Comparison of ENCODE assay signal across 8 mouse cellular contexts in the genomic region with DNA sequence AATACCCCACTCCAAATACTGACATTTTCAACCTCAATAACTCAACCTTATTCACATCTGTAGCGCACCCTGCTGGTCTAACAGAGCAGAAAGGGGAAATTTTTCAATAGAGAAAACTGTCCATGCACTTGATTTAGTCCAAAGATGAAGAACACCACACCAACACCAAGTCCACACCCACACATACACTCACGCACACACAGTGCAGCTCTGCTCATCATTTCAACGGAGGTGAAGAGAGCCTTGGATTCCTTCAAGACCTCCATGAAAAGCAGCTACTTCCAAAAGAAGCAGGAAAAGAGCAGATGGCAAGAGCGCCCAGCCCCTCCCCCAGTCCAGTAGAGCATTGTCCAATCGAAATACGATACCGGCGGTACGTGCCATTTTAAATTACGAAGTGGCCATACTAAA. TPM values are rescaled to one million over a fixed set of nuclear protein-coding genes. Genes with fewer than 3 reads are reported as not detected.
DNase-seq lines count a peak whose midpoint lies in the region; ATAC-seq and TF ChIP-seq lines count a peak whose summit lies in the region.

No protein-coding gene starts in this region.

- no peaks in the 10 kb centered on the region for H3K9me3 ChIP-seq in embryonic facial prominence, embryonic 12.5 days
- H3K9me3 ChIP-seq in limb, embryonic 11.5 days (ENCODE audit: control insufficient read depth, low read length) = no peaks in the 10 kb centered on the region
- H3K9me3 ChIP-seq in midbrain, embryonic 12.5 days = no peaks in the 10 kb centered on the region

- peak; percentile 89 for DNase-seq in 416B (ENCODE audit: low read depth)
- DNase-seq in adrenal gland, adult 8-10 months = peak; percentile 42
- DNase-seq in heart, adult 8-10 months (ENCODE audit: low spot score) = peak; percentile 44
- DNase-seq in kidney, adult 2 months = peak; percentile 64
- DNase-seq in limb, embryonic 11.5 days (ENCODE audit: low spot score) = peak; percentile 71
- DNase-seq in spleen, adult 12 weeks (ENCODE audit: low spot score) = peak; percentile 46

- no peaks in the 10 kb centered on the region for H3K36me3 ChIP-seq in embryonic facial prominence, embryonic 12.5 days
- H3K36me3 ChIP-seq in kidney, adult 2 months (ENCODE audit: control insufficient read depth, insufficient read depth, low read length) = no peaks in the 10 kb centered on the region
- H3K36me3 ChIP-seq in limb, embryonic 11.5 days (ENCODE audit: control insufficient read depth, insufficient read depth, low read length) = no peaks in the 10 kb centered on the region
- no peaks in the 10 kb centered on the region for H3K36me3 ChIP-seq in midbrain, embryonic 12.5 days

- H3K9ac ChIP-seq in embryonic facial prominence, embryonic 12.5 days = 0 out of 2 replicates have a peak overlapping the region, but pooled peaks have one; percentile 73
- no peak overlapping the region for H3K9ac ChIP-seq in limb, embryonic 11.5 days (ENCODE audit: low read length)
- peak overlapping the region; percentile 83 for H3K9ac ChIP-seq in midbrain, embryonic 12.5 days (replicated peaks)

- WGBS in embryonic facial prominence, embryonic 12.5 days = 8% methylated on average over 10 of the region's 10 CpGs
- WGBS in kidney, adult 2 months = 2% methylated on average over 10 of the region's 10 CpGs
- 11% methylated on average over 10 of the region's 10 CpGs for WGBS in limb, embryonic 11.5 days
- WGBS in midbrain, embryonic 12.5 days = 11% methylated on average over 10 of the region's 10 CpGs

- H3K27me3 ChIP-seq in embryonic facial prominence, embryonic 12.5 days = no peaks in the 10 kb centered on the region
- no peaks in the 10 kb centered on the region for H3K27me3 ChIP-seq in kidney, adult 2 months (replicated peaks; ENCODE audit: control insufficient read depth, insufficient read depth, low read length)
- no peaks in the 10 kb centered on the region for H3K27me3 ChIP-seq in limb, embryonic 11.5 days (ENCODE audit: control insufficient read depth, insufficient read depth, low read length)
- H3K27me3 ChIP-seq in midbrain, embryonic 12.5 days = peaks cover 12% of the 10 kb centered on the region; the same call in 1 of the 2 replicates

- peak overlapping the region; percentile 86 for H3K4me3 ChIP-seq in embryonic facial prominence, embryonic 12.5 days
- H3K4me3 ChIP-seq in kidney, adult 2 months (ENCODE audit: insufficient read depth, low read depth, low read length) = peak overlapping the region; percentile 35
- peak overlapping the region; percentile 92 for H3K4me3 ChIP-seq in limb, embryonic 11.5 days (ENCODE audit: low read depth, low read length)
- peak overlapping the region; percentile 93 for H3K4me3 ChIP-seq in midbrain, embryonic 12.5 days

- peak; percentile 11; the same call in 1 of the 2 replicates for TF ChIP-seq CTCF in kidney, adult 2 months (conservative IDR thresholded peaks at IDR 0.05; ENCODE audit: insufficient read depth, insufficient read length, low read depth, low read length)

- peak overlapping the region; percentile 87; the same call in 1 of the 2 replicates for H3K27ac ChIP-seq in embryonic facial prominence, embryonic 12.5 days
- H3K27ac ChIP-seq in kidney, adult 2 months (ENCODE audit: insufficient read depth, low read depth, low read length) = no peak overlapping the region
- H3K27ac ChIP-seq in limb, embryonic 11.5 days (replicated peaks; ENCODE audit: low read depth, low read length) = no peak overlapping the region
- peak overlapping the region; percentile 90 for H3K27ac ChIP-seq in midbrain, embryonic 12.5 days (replicated peaks)

- 0 out of 2 replicates have a peak, but pooled peaks cover 9% of the 10 kb centered on the region for H3K4me1 ChIP-seq in embryonic facial prominence, embryonic 12.5 days
- H3K4me1 ChIP-seq in kidney, adult 2 months (ENCODE audit: control insufficient read depth, insufficient read depth, low read length) = peaks cover 14% of the 10 kb centered on the region; the same call in 1 of the 2 replicates
- H3K4me1 ChIP-seq in limb, embryonic 11.5 days (ENCODE audit: control insufficient read depth, insufficient read depth, low read length) = peaks cover 2% of the 10 kb centered on the region; the same call in 1 of the 2 replicates
- H3K4me1 ChIP-seq in midbrain, embryonic 12.5 days = peaks cover 21% of the 10 kb centered on the region

- no peak for ATAC-seq in embryonic facial prominence, embryonic 12.5 days (ENCODE audit: insufficient number of reproducible peaks, insufficient read depth, low FRiP score, low TSS enrichment)
- no peak for ATAC-seq in limb, embryonic 11.5 days (ENCODE audit: insufficient number of reproducible peaks, low FRiP score, low TSS enrichment, low read depth)
- 0 out of 2 replicates have a peak, but pooled peaks have one; percentile 10 for ATAC-seq in midbrain, embryonic 12.5 days (ENCODE audit: low FRiP score, low read depth)

- no peak for TF ChIP-seq POLR2A in kidney, adult 2 months (IDR thresholded peaks at IDR 0.05; ENCODE audit: low read depth, low read length)

- H3K4me2 ChIP-seq in embryonic facial prominence, embryonic 12.5 days (replicated peaks) = peak overlapping the region; percentile 80
- peak overlapping the region; percentile 76 for H3K4me2 ChIP-seq in limb, embryonic 11.5 days (ENCODE audit: low read depth, severe bottlenecking)
- H3K4me2 ChIP-seq in midbrain, embryonic 12.5 days (replicated peaks) = peak overlapping the region; percentile 77

RNA-seq across cellular contexts. Expression of a gene that starts 1.5 kb away (rescaled TPM):
- 100 to 1,000 TPM in 2 of 4 experiments, 10 to 100 TPM in 2; 62.7 to 123 (median 96.4) TPM for total RNA-seq in adrenal gland, adult 8-10 months (2022)
- polyA plus RNA-seq in embryonic facial prominence, embryonic 12.5 days (2016; fragmentation: Nextera tagmentation; extraction: Ambion mirVana) = 112 TPM in 2 replicates
- 10 to 100 TPM; 17.9 to 24.5 (median 23.6) TPM for total RNA-seq in heart, adult 8-10 months (2022)
- 29.5 and 32.9 TPM in 2 replicates for polyA plus RNA-seq in kidney, adult 2 months (2012; rRNA removed)
- 83.0 and 85.1 TPM in 2 replicates for polyA plus RNA-seq in limb, embryonic 11.5 days (2014; fragmentation: Nextera tagmentation; extraction: Ambion mirVana)
- 103 and 106 TPM in 2 replicates for polyA plus RNA-seq in midbrain, embryonic 12.5 days (2016; fragmentation: Nextera tagmentation; extraction: Ambion mirVana)

RNA-seq across cellular contexts. Expression of a gene that starts 28.5 kb away (rescaled TPM):
- total RNA-seq in adrenal gland, adult 8-10 months (2022) = 10 to 100 TPM; 70.7 to 71.9 (median 71.3) TPM
- polyA plus RNA-seq in embryonic facial prominence, embryonic 12.5 days (2016; fragmentation: Nextera tagmentation; extraction: Ambion mirVana) = 198 and 211 TPM in 2 replicates
- 10 to 100 TPM; 45.2 to 53.4 (median 49.7) TPM for total RNA-seq in heart, adult 8-10 months (2022)
- polyA plus RNA-seq in kidney, adult 2 months (2012; rRNA removed) = 6.1 and 9.5 TPM in 2 replicates
- 266 and 277 TPM in 2 replicates for polyA plus RNA-seq in limb, embryonic 11.5 days (2014; fragmentation: Nextera tagmentation; extraction: Ambion mirVana)
- 205 and 209 TPM in 2 replicates for polyA plus RNA-seq in midbrain, embryonic 12.5 days (2016; fragmentation: Nextera tagmentation; extraction: Ambion mirVana)

RNA-seq across cellular contexts. Expression of a gene that starts 40.2 kb away (rescaled TPM):
- total RNA-seq in adrenal gland, adult 8-10 months (2022) = 10 to 100 TPM; 41.3 to 57.6 (median 46.8) TPM
- polyA plus RNA-seq in embryonic facial prominence, embryonic 12.5 days (2016; fragmentation: Nextera tagmentation; extraction: Ambion mirVana) = 40.2 and 41.7 TPM in 2 replicates
- total RNA-seq in heart, adult 8-10 months (2022) = 10 to 100 TPM; 11.9 to 17.1 (median 12.5) TPM
- polyA plus RNA-seq in kidney, adult 2 months (2012; rRNA removed) = 26.7 and 28.2 TPM in 2 replicates
- polyA plus RNA-seq in limb, embryonic 11.5 days (2014; fragmentation: Nextera tagmentation; extraction: Ambion mirVana) = 33.7 and 39.9 TPM in 2 replicates
- polyA plus RNA-seq in midbrain, embryonic 12.5 days (2016; fragmentation: Nextera tagmentation; extraction: Ambion mirVana) = 30.5 and 31.5 TPM in 2 replicates

Comparison
In these comparisons a context has a peak if more than half of its experiments do, and no peak if none do; other contexts are left out.
1. H3K27ac ChIP-seq: peak in embryonic facial prominence, embryonic 12.5 days (single experiment) and midbrain, embryonic 12.5 days (single experiment); none in kidney, adult 2 months (single experiment) and limb, embryonic 11.5 days (single experiment).
2. H3K4me3 ChIP-seq: peak in every context shown above with its lines; median percentile 93 in midbrain, embryonic 12.5 days; 92 in limb, embryonic 11.5 days; 86 in embryonic facial prominence, embryonic 12.5 days; 35 in kidney, adult 2 months.
3. RNA of a gene that starts 28.5 kb away (polyA plus RNA-seq): 266 to 277 TPM in limb, embryonic 11.5 days, 198 to 211 TPM in embryonic facial prominence, embryonic 12.5 days and 205 to 209 TPM in midbrain, embryonic 12.5 days; 6.1 to 9.5 TPM in kidney, adult 2 months; every median in the first group is over 10 times any median in the second.
4. Peak in every context shown above with its lines, with median percentiles within 50 percentile points of each other: DNase-seq and H3K4me2 ChIP-seq.